Mouse (Mus musculus): ENCODE results near the gene Lysmd3. TPM values are rescaled to one million over a fixed set of nuclear protein-coding genes. Genes with fewer than 3 reads are reported as not detected.
A peak's percentile ranks its signal among the peaks of the same experiment; 100 is the strongest.
"Not testable (repeated sequence)": the region's sequence is repeated elsewhere in the genome, so short reads cannot be mapped to it uniquely, and the experiment has no call there.

Lysmd3 gene
- polyA plus RNA-seq, 1 experiment from 2014 or later = 20.8 TPM

- Histone ChIP-seq H3K9me3 (no peaks in the 10 kb centered on the region), H3K27me3 (no peaks in the 10 kb centered on the region), H3K9ac (no peak overlapping the region), H3K27ac (no peak overlapping the region), H3K4me1 (replicated peaks) (no peaks in the 10 kb centered on the region; the same call in 1 of the 2 replicates), H3K4me2 (no peak overlapping the region), H3K4me3 (no peak overlapping the region), H3K36me3 (no peaks in the 10 kb centered on the region)
- ATAC-seq (ENCODE audit: low FRiP score) = no peak
- 90% methylated on average over 11 of the region's 11 CpGs for WGBS
These were observed 13.4 kb upstream of the Lysmd3 start for GRCm38 (mm10) chr13:81644047-81644565.

GRCm38 (mm10) chr13:81646348-81646747 is 11.1 kb upstream of the Lysmd3 start:
- Histone ChIP-seq H3K4me3 (no peak overlapping the region), H3K9me3 (no peaks in the 10 kb centered on the region), H3K4me1 (replicated peaks) (no peaks in the 10 kb centered on the region; the same call in 1 of the 2 replicates), H3K27ac (no peak overlapping the region), H3K4me2 (no peak overlapping the region), H3K27me3 (no peaks in the 10 kb centered on the region), H3K9ac (no peak overlapping the region), H3K36me3 (no peaks in the 10 kb centered on the region)
- ATAC-seq (ENCODE audit: low FRiP score) = no peak
- WGBS = 87% methylated on average over 6 of the region's 6 CpGs

GRCm38 (mm10) chr13:81650382-81650781 is 7.1 kb upstream of the Lysmd3 start:
- not testable (repeated sequence) for H3K4me2 ChIP-seq; H3K36me3 ChIP-seq; H3K9me3 ChIP-seq; H3K9ac ChIP-seq; H3K4me1 ChIP-seq (replicated peaks); H3K27me3 ChIP-seq; H3K4me3 ChIP-seq; ATAC-seq (ENCODE audit: low FRiP score); H3K27ac ChIP-seq
- WGBS = 86% methylated on average over 5 of the region's 6 CpGs

- Histone ChIP-seq H3K4me1 (replicated peaks) (peaks cover 26% of the 10 kb centered on the region), H3K4me2 (peak overlapping the region; percentile 84), H3K9me3 (no peaks in the 10 kb centered on the region), H3K4me3 (peak overlapping the region; percentile 83), H3K36me3 (0 out of 2 replicates have a peak, but pooled peaks cover 2% of the 10 kb centered on the region), H3K9ac (no peak overlapping the region), H3K27ac (peak overlapping the region; percentile 94), H3K27me3 (no peaks in the 10 kb centered on the region)
- no peak for ATAC-seq (ENCODE audit: low FRiP score)
- WGBS = 4% methylated on average over 14 of the region's 14 CpGs
These were observed 1.2 kb upstream of the Lysmd3 start for GRCm38 (mm10) chr13:81656091-81656850.

GRCm38 (mm10) chr13:81657008-81657350 is 484 bp upstream of the Lysmd3 start:
- H3K4me3 ChIP-seq = peak overlapping the region; percentile 83
- peak overlapping the region; percentile 92 for H3K9ac ChIP-seq
- peak overlapping the region; percentile 84 for H3K4me2 ChIP-seq
- 4% methylated on average over 5 of the region's 5 CpGs for WGBS
- H3K27ac ChIP-seq = peak overlapping the region; percentile 94
- peaks cover 7% of the 10 kb centered on the region; the same call in 1 of the 2 replicates for H3K36me3 ChIP-seq
- H3K4me1 ChIP-seq (replicated peaks) = peaks cover 26% of the 10 kb centered on the region
- ATAC-seq (ENCODE audit: low FRiP score) = no peak
- H3K27me3 ChIP-seq = no peaks in the 10 kb centered on the region
- H3K9me3 ChIP-seq = no peaks in the 10 kb centered on the region

- WGBS = 6% methylated on average over 21 of the region's 21 CpGs
- H3K9me3 ChIP-seq = no peaks in the 10 kb centered on the region
- peak overlapping the region; percentile 83 for H3K4me3 ChIP-seq
- H3K27me3 ChIP-seq = no peaks in the 10 kb centered on the region
- H3K27ac ChIP-seq = peak overlapping the region; percentile 94
- peaks cover 7% of the 10 kb centered on the region; the same call in 1 of the 2 replicates for H3K36me3 ChIP-seq
- ATAC-seq (ENCODE audit: low FRiP score) = peak; percentile 2
- peak overlapping the region; percentile 84 for H3K4me2 ChIP-seq
- peaks cover 26% of the 10 kb centered on the region for H3K4me1 ChIP-seq (replicated peaks)
- peak overlapping the region; percentile 92 for H3K9ac ChIP-seq
These were observed 740 bp downstream of the Lysmd3 start for GRCm38 (mm10) chr13:81658053-81658752.

- no peak overlapping the region for H3K27ac ChIP-seq
- ATAC-seq (ENCODE audit: low FRiP score) = no peak
These were observed 6.3 kb downstream of the Lysmd3 start for GRCm38 (mm10) chr13:81663566-81664330.

GRCm38 (mm10) chr13:81664331-81664698 is 6.9 kb downstream of the Lysmd3 start:
- H3K27ac ChIP-seq = no peak overlapping the region
- no peaks in the 10 kb centered on the region for H3K9me3 ChIP-seq
- H3K9ac ChIP-seq = no peak overlapping the region
- H3K36me3 ChIP-seq = peaks cover 52% of the 10 kb centered on the region
- no peak overlapping the region for H3K4me3 ChIP-seq
- H3K4me1 ChIP-seq (replicated peaks) = peaks cover 9% of the 10 kb centered on the region
- H3K27me3 ChIP-seq = no peaks in the 10 kb centered on the region
- no peak overlapping the region for H3K4me2 ChIP-seq
- ATAC-seq (ENCODE audit: low FRiP score) = no peak
- WGBS = 94% methylated on average over 5 of the region's 5 CpGs

More at GRCm38 (mm10) chr13:81663566-81664330, 6.3 kb downstream of the Lysmd3 start:
- 88% methylated on average over 12 of the region's 12 CpGs for WGBS
- Histone ChIP-seq H3K36me3 (peaks cover 46% of the 10 kb centered on the region), H3K4me1 (replicated peaks) (peaks cover 13% of the 10 kb centered on the region), H3K4me2 (no peak overlapping the region), H3K9me3 (no peaks in the 10 kb centered on the region), H3K4me3 (no peak overlapping the region), H3K27me3 (no peaks in the 10 kb centered on the region), H3K9ac (no peak overlapping the region)

GRCm38 (mm10) chr13:81667713-81668112 is 10.2 kb downstream of the Lysmd3 start:
- 94% methylated on average over 5 of the region's 5 CpGs for WGBS
- Histone ChIP-seq H3K9me3 (no peaks in the 10 kb centered on the region), H3K27me3 (no peaks in the 10 kb centered on the region), H3K36me3 (peaks cover 55% of the 10 kb centered on the region), H3K4me3 (no peak overlapping the region), H3K9ac (no peak overlapping the region), H3K27ac (no peak overlapping the region), H3K4me1 (replicated peaks) (no peaks in the 10 kb centered on the region), H3K4me2 (no peak overlapping the region)
- ATAC-seq (ENCODE audit: low FRiP score) = no peak

GRCm38 (mm10) chr13:81675333-81675732 is 17.9 kb downstream of the Lysmd3 start:
- H3K36me3 ChIP-seq = peaks cover 31% of the 10 kb centered on the region; the same call in 1 of the 2 replicates
- H3K9ac ChIP-seq = no peak overlapping the region
- WGBS = 90% methylated on average over 8 of the region's 8 CpGs
- no peak for ATAC-seq (ENCODE audit: low FRiP score)
- no peak overlapping the region for H3K4me2 ChIP-seq
- H3K27me3 ChIP-seq = no peaks in the 10 kb centered on the region
- no peaks in the 10 kb centered on the region for H3K9me3 ChIP-seq
- H3K27ac ChIP-seq = no peak overlapping the region
- no peaks in the 10 kb centered on the region for H3K4me1 ChIP-seq (replicated peaks)
- no peak overlapping the region for H3K4me3 ChIP-seq

- 94% methylated on average over 3 of the region's 3 CpGs for WGBS
These were observed 25.6 kb downstream of the Lysmd3 start for GRCm38 (mm10) chr13:81683107-81683506.

GRCm38 (mm10) chr13:81684258-81684657 is 26.8 kb downstream of the Lysmd3 start:
- no peaks in the 10 kb centered on the region for H3K27me3 ChIP-seq
- H3K36me3 ChIP-seq = no peaks in the 10 kb centered on the region
- no peak overlapping the region for H3K4me2 ChIP-seq
- no peak overlapping the region for H3K9ac ChIP-seq
- H3K4me1 ChIP-seq (replicated peaks) = no peaks in the 10 kb centered on the region
- no peak for ATAC-seq (ENCODE audit: low FRiP score)
- no peak overlapping the region for H3K27ac ChIP-seq
- no peaks in the 10 kb centered on the region for H3K9me3 ChIP-seq
- H3K4me3 ChIP-seq = no peak overlapping the region
- 94% methylated on average over 5 of the region's 5 CpGs for WGBS

More at GRCm38 (mm10) chr13:81683107-81683506, 25.6 kb downstream of the Lysmd3 start:
- Histone ChIP-seq H3K4me1 (replicated peaks) (no peaks in the 10 kb centered on the region), H3K9me3 (no peaks in the 10 kb centered on the region), H3K27me3 (no peaks in the 10 kb centered on the region), H3K27ac (no peak overlapping the region), H3K4me3 (no peak overlapping the region), H3K4me2 (no peak overlapping the region), H3K9ac (no peak overlapping the region), H3K36me3 (no peaks in the 10 kb centered on the region)
- no peak for ATAC-seq (ENCODE audit: low FRiP score)

All from hindbrain, embryonic 13.5 days (tissue).